Mouse (Mus musculus): ENCODE measurements around the gene Cdr2.

Cdr2 gene

GRCm38 (mm10) chr7:120910172-120910571 lies 71.9 kb downstream of the Cdr2 start:
- CTCF ChIA-PET: interaction anchor here (0.7 kb wide), 1 partner anchor 275 kb away, joined by 13 read pairs; no protein-coding TSS in a partner anchor
